Mouse (Mus musculus) bone marrow macrophage, adult 2 months (primary cell): ENCODE data around the gene Nr1h4.

ENCODE experiments used
- CTCF ChIP-seq: IDR thresholded peaks from 2 replicates; pipeline ENCODE4 v1.5.1; 2012; ENCODE audit warnings: low read depth, mild to moderate bottlenecking, low read length, moderate library complexity
- POLR2A ChIP-seq: IDR thresholded peaks from 2 replicates; pipeline ENCODE4 v1.6.1; 2012; ENCODE audit warnings: mild to moderate bottlenecking, low read depth, low read length, borderline replicate concordance

DNA sequence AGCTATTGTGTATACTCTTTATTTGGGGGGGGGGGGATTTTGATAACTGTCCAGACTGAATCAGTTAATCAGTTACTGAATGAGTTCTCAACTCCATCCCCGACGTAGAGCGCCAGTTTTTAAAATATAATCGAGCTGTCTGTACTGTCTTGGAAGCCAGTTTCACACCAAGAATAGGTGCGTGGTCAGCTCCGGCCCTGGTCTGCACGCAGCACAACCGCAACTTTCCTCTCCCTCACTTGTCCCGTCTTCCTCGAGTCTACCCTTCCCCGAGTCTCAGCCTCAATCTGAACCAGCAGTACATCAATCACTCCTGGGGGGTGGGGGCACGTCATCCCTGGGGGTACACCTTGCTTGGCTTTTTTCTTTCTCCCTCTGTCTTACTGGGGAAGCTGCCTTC lies 98.0 kb downstream of the Nr1h4 start:
- TF ChIP-seq POLR2A (no peak), CTCF (no peak)
